Mouse (Mus musculus) ES-E14 (cell line): ENCODE measurements around the gene Pard3b. TPM values are rescaled to one million over a fixed set of nuclear protein-coding genes. Genes with fewer than 3 reads are reported as not detected.

Experiments used
- DNase-seq: peaks from one replicate; pipeline ENCODE4 v3.0.0-alpha.2; 2013; ENCODE audit warnings: low read depth, low spot score
- H3K27ac ChIP-seq: 2 replicates; pipeline ENCODE4 v1.5.1; 2012; ENCODE audit warnings: low read depth, mild to moderate bottlenecking, low read length, moderate library complexity, mixed read lengths; ENCODE audit not compliant: poor library complexity, insufficient read depth, severe bottlenecking
- H3K36me3 ChIP-seq: 2 replicates; pipeline ENCODE4 v1.6.1; 2012; ENCODE audit warnings: mild to moderate bottlenecking, low read length, moderate library complexity, mixed read lengths; ENCODE audit not compliant: control insufficient read depth, poor library complexity, insufficient read depth, severe bottlenecking
- H3K4me1 ChIP-seq, 2 experiments: fragments of 150-350 bp in 1 of 2; sonication (generic) in 1 of 2; 2 replicates each; pipeline ENCODE4 v1.6.1; 2012; ENCODE audit warnings: low read length in 2 of 2, mild to moderate bottlenecking in 1 of 2, mixed read lengths in 1 of 2; ENCODE audit not compliant: control insufficient read depth in 2 of 2, insufficient read depth in 2 of 2, poor library complexity in 1 of 2
- H3K4me3 ChIP-seq, 2 experiments: fragments of 150-350 bp in 1 of 2; sonication (generic) in 1 of 2; 2 replicates each; pipeline ENCODE4 v1.5.1; 2012; ENCODE audit warnings: low read length in 2 of 2, low read depth in 1 of 2, mild to moderate bottlenecking in 1 of 2, mixed read lengths in 1 of 2; ENCODE audit not compliant: insufficient read depth in 1 of 2, poor library complexity in 1 of 2, severe bottlenecking in 1 of 2
- H3K9ac ChIP-seq: 2 replicates; pipeline ENCODE4 v1.6.1; 2012; ENCODE audit warnings: low read depth, mild to moderate bottlenecking, low read length, mixed read lengths; ENCODE audit not compliant: poor library complexity, insufficient read depth, severe bottlenecking
- H3K9me3 ChIP-seq: fragments of 150-350 bp; sonication (generic); 2 replicates; pipeline ENCODE4 v1.6.1; 2012; ENCODE audit warnings: low read depth, mild to moderate bottlenecking, low read length; ENCODE audit not compliant: control insufficient read depth, insufficient read depth
- CHD2 ChIP-seq: IDR thresholded peaks from 2 replicates; pipeline ENCODE4 v1.6.1; 2014; ENCODE audit warnings: mild to moderate bottlenecking, low read depth, low read length, inconsistent platforms
- HCFC1 ChIP-seq: IDR thresholded peaks from 2 replicates; pipeline ENCODE4 v1.6.1; 2012; ENCODE audit warnings: low read length, inconsistent platforms, borderline replicate concordance; ENCODE audit not compliant: insufficient read depth
- MAFK ChIP-seq: IDR thresholded peaks from 2 replicates; pipeline ENCODE4 v1.6.1; 2014; ENCODE audit warnings: mild to moderate bottlenecking, low read depth, low read length, inconsistent platforms; ENCODE audit not compliant: insufficient read depth
- ZC3H11A ChIP-seq: IDR thresholded peaks from 2 replicates; pipeline ENCODE4 v1.6.1; 2012; ENCODE audit warnings: low read depth, mild to moderate bottlenecking, inconsistent platforms, low read length, borderline replicate concordance
- ZNF384 ChIP-seq: IDR thresholded peaks from 2 replicates; pipeline ENCODE4 v1.6.1; 2012; ENCODE audit warnings: low read depth, low read length, inconsistent platforms
- in situ Hi-C, 2 experiments: fragments of 600-800 bp; cut with MboI; formaldehyde crosslinking; loops; one replicate each; pipeline ENCODE4 v1.15.1; 2025; ENCODE audit warnings: low sequenced_read_pairs in 2 of 2, inconsistent platforms in 1 of 2; ENCODE audit not compliant: unreplicated experiment in 2 of 2
- total RNA-seq: library from RNA; depleted of rRNA; stranded (reverse); fragments of 300-350 nt; gene quantifications from 2 replicates; pipeline ENCODE4 v1.2.3, GENCODE M21; 2012

Gene Pard3b
- total RNA-seq, 1 experiment, result 0.49 TPM

DNA sequence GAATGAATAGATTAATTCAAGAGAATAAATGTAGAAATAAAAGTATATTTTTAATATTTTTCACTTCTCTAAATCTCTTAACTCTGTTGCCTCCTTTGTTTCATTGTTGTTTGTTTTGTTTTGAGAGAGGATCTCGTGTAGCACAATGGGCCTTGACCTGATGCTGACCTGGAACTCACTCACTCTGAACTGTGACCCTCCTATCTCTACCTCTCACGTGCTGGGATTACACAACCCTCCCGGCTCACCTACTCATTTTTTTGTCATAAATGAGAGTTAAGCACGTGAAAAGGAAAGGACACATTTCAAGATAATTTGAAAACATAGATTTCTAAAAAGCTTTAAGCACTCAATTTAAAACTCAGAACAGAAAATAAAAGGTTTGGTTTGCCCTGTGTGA, 928.0 kb downstream of the Pard3b start:
- in situ Hi-C loops, result no loop called here
- H3K27ac ChIP-seq, result no peak overlapping the region

DNA sequence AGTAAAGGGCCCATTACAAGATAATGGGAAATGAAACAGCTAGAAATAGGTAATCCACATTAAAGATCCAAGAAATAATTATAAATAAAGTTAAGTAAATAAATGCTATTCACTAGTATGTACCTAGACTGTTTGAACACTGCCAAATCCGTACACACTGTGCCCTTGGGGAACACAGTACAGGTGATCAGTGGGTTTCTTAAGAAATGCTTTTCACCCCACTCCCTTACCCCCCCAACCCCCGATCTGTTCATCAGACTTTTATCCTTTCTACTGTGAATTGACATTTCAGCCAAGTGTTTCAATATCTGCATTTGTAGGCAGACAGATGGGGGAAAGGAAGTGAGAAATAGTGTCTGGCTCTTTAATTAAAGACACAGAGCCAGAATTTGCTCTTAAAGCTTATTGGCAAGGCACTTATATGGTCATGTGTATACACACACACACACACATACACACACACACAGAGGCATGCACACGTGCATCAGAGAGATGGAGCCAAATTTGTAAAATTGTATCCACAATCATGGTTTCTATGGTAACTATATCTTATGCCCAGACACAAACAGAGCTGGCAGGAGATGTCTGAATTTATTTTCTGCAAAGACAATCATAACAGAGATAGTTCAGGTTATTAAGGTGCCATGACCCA, 938.4 kb downstream of the Pard3b start:
- H3K36me3 ChIP-seq, result no peaks in the 10 kb centered on the region
- in situ Hi-C loops, result no loop called here
- no peak overlapping the region for H3K27ac ChIP-seq
- TF ChIP-seq MAFK (no peak), CHD2 (no peak), HCFC1 (no peak), ZNF384 (no peak), ZC3H11A (no peak)
- no peak for DNase-seq
- H3K9me3 ChIP-seq, result no peaks in the 10 kb centered on the region
- no peak overlapping the region for H3K4me3 ChIP-seq
- no peak overlapping the region for H3K9ac ChIP-seq
- H3K4me1 ChIP-seq, result no peaks in the 10 kb centered on the region

More for the DNA sequence above, 928.0 kb downstream of the Pard3b start:
- H3K4me3 ChIP-seq, result no peak overlapping the region
- H3K9me3 ChIP-seq, result no peaks in the 10 kb centered on the region
- TF ChIP-seq ZNF384 (no peak), MAFK (no peak), ZC3H11A (no peak), HCFC1 (no peak), CHD2 (no peak)
- DNase-seq, result no peak
- no peak overlapping the region for H3K9ac ChIP-seq
- H3K4me1 ChIP-seq, result peaks cover 0 to 2% of the 10 kb centered on the region in 2 experiments; a peak in 1 of 4 replicates
- no peaks in the 10 kb centered on the region for H3K36me3 ChIP-seq

DNA sequence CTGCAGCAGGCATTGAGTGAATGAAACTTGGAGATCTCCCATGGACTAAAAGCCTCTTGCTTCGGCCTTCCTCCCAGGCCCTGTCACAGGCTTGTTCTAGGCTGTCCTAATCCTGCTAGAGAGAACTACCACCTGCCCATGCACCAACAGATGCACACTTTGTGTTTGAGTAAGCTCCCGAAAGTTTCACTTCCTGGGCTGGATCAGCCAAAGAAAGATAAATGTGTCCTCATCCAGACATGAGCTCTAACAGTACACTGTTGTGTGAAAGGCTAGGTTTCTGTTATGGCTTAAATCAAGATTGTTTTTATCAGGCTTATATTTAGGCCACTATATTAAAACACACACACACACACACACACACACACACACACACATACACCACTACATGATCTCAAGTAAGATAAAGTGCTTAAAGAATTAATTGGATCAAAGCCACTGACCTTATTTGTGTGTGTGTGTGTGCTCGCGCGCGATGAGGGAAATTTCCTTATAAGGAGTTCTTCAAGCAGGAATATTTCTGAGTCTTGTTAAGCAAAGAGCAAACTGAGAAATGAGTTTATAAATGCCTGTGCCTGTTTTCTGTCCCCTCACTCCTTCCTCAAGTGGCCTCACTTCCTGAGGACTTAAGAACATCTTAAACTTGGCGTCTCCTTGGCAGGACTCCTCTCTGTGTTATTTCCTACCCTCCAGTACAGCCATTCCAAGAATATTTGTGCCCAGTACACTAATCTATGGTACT, 940.6 kb downstream of the Pard3b start:
- H3K9ac ChIP-seq, result no peak overlapping the region
- TF ChIP-seq MAFK (no peak), CHD2 (no peak), ZNF384 (no peak), ZC3H11A (no peak), HCFC1 (no peak)
- no peaks in the 10 kb centered on the region for H3K4me1 ChIP-seq
- DNase-seq, result no peak
- in situ Hi-C loops, result no loop called here
- H3K36me3 ChIP-seq, result no peaks in the 10 kb centered on the region
- no peak overlapping the region for H3K27ac ChIP-seq
- H3K9me3 ChIP-seq, result no peaks in the 10 kb centered on the region
- no peak overlapping the region for H3K4me3 ChIP-seq

DNA sequence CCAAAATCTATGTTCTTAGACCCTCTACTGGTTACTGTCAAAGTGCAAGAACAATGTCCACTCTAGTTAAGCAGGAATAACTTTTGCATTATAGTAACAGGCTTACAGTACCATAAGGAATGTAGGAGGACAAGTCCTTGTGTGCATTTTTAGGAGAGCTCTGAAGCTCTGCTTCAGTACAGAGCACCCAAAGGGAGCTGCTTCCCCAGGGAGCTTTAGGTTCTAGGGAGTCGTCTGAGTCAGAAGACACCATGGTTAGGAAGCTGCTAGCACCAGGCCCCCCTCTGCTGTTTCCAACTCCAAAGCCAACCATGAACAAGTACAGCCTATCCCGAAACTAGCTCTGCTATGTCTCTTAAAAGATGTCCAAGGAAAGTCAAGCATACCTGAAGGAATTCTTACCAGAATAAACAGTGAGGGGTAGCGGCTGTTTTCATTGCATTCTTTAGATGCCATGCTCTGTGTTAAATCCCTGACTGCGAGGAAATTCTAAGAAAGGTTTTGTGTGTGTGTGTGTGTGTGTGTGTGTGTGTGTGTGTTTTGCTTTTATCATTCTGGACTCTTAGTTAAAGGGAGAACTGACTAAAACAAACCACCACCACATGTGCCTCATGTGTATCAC, 941.8 kb downstream of the Pard3b start:
- no peaks in the 10 kb centered on the region for H3K36me3 ChIP-seq
- no peak overlapping the region for H3K4me3 ChIP-seq
- in situ Hi-C loops, result no loop called here
- no peak overlapping the region for H3K27ac ChIP-seq
- TF ChIP-seq CHD2 (no peak), MAFK (no peak), ZNF384 (no peak), ZC3H11A (no peak), HCFC1 (no peak)
- H3K9me3 ChIP-seq, result no peaks in the 10 kb centered on the region
- no peak for DNase-seq
- H3K4me1 ChIP-seq, result no peaks in the 10 kb centered on the region
- H3K9ac ChIP-seq, result no peak overlapping the region
